Mouse (Mus musculus) ZHBTc4 (cell line): Measurements from ENCODE around the gene Uvrag.
A peak's percentile ranks its signal among the peaks of the same experiment; 100 is the strongest.

Experiments used
- DNase-seq: peaks from one replicate; pipeline ENCODE4 v3.0.0-alpha.2; 2011; ENCODE audit warnings: low read depth, low spot score

The Uvrag gene

DNA sequence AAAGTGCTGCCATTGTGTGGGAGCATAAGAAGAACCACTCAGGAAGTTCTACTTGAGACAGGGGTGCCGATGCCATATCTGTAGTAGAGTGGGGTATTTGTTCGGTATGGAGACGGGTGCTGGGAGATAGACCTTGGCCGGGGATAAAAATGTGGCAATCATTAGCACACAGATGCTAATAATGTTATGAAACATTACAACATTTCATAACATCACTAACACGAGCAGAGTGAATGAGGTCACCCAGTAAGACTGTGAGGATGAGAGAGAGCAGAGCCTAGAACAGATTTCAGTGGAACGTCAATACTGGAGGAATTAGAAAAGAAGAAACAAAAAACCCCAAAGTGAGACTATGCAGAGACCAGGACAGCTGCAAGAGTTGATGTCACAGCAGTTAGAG is 116.2 kb downstream of the Uvrag start:
- no peak for DNase-seq

DNA sequence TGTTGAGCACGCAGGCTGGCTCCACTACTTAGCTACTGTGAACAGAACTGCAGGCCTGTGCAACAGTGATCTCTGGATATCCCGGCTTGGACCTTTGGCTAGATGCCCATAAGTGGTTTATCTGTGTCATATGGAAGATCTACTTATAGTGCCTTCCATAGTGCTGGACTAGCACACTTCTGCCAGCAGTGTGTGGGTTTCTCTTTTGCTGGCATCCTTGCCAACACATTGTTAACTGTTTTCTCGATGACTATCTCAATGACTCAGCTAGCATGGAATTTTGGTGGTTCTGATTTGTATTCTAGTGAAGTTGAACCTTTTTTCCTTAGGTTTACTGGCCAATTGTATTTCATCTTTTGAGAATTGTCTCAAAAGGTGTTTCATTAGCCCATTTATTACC is 117.0 kb downstream of the Uvrag start:
- no peak for DNase-seq

DNA sequence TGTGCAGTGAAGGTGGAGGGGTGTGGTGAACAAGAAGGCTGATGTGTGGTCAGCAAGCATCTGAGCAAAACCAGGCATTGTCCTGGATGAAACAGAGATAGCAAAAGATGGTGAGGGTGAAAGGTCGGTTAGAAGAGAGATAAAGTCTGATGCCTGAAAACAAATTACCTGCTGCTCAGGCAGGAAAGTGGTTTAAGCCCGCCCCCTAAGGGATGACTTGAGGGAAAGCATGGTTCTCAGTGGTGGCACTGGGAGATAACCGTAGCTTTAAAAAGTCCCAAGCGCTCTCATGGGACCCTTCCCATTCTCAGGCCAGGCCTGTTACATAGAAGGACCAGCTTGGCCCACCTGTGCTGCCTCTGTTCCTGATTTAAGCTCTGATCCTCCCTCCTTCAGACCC is 119.7 kb downstream of the Uvrag start:
- no peak for DNase-seq

DNA sequence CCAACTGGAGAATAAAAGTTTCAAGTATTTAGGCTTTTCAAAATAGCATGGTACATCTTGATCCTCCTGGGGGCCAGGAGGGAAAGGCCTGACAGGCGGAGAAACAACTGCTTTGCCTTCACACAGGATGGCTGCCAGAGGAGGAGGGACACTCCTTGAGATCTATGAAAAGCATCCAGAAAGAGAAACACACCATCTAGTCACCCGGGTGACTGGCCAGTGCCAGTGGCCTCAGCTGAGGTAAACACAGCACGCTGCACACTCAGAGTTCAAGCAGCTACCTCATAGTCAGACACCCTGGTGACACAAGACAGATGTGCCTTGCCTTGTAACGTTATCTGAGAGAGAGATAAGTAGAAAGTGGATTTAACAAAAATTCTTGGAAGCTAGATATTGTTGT is 120.6 kb downstream of the Uvrag start:
- DNase-seq = no peak

DNA sequence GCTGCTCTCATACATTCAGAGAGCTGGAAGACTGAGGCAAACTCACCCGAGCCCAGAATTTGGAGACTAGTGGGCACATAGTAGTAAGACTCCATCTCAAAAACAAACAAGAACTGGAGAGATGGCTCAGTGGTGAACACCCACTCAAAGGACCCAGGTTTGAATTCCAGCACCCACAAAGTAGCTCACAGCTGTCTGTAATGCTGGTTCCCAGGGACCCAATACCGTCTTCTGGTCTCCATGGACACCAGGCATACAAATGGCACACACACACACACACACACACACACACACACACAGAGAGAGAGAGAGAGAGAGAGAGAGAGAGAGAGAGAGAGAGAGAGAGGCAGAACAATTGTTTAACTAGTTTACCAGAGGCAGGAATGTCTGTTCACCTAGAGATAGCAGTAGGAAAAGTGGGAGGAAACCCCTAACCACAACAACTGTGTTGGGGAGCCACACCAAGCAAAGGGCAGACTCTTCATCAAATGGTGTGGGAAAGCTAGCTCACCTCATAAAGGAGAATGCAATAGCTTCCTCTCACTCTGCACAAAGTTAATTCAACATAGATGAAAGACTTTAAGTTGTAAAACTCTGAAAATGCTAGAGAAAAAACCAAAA is 123.6 kb downstream of the Uvrag start:
- no peak for DNase-seq

DNA sequence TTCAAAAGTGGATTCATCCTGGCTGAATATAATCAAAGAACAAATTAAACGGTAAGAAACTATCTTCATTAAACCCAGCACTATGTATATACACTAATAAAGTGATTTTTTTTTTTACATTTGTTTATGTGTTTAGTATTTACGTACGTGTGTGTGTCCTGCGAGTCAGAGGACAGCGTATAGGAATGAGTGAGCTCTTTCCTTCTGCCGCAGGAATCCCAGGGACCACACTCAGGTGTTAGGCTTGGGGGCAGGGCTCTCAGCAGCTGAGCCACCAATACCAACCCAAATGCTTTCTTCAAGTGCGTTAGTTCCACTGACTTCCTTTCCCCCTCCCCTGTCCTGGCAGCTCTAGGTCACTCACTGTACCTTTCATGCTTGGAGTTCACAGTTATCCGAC is 125.0 kb downstream of the Uvrag start:
- no peak for DNase-seq

DNA sequence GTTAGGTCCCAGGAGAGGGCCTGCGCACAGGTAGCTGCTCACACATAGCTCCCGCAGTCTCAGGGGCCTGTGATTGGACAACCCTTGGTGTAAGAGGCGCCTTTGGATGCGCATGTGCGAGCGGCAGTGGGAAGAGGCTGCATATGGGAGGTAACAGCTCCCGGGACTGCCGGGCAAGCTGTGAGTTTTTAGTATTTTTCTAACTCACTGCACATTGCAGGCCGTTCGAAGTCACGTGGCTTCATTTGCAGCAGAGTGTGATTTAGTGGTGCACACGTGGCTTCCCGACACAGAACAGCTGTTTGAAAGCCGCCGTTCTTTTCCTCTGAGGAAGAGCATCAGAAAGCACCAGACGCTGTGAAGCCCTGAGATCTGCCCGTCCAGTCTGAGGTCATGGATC is 125.5 kb downstream of the Uvrag start:
- DNase-seq = peak; percentile 60

DNA sequence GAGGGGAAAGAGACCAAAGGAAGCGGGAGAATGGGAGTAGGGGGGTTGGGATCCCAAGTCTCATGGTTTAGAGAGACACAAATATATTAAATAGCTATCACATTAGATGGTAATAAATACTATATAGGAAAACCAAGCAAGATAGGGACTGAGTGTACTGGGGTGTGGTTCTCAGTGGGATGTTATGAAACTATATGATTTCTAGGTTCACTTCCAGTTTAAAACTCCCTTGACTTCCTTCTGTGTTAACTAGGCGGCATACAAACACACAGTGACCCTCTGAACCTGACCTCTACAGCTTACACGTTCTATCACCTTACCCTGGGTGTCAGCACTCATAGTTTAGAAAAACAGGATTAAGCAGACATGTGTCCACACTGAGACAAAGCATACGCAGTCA is 126.3 kb downstream of the Uvrag start:
- no peak for DNase-seq

DNA sequence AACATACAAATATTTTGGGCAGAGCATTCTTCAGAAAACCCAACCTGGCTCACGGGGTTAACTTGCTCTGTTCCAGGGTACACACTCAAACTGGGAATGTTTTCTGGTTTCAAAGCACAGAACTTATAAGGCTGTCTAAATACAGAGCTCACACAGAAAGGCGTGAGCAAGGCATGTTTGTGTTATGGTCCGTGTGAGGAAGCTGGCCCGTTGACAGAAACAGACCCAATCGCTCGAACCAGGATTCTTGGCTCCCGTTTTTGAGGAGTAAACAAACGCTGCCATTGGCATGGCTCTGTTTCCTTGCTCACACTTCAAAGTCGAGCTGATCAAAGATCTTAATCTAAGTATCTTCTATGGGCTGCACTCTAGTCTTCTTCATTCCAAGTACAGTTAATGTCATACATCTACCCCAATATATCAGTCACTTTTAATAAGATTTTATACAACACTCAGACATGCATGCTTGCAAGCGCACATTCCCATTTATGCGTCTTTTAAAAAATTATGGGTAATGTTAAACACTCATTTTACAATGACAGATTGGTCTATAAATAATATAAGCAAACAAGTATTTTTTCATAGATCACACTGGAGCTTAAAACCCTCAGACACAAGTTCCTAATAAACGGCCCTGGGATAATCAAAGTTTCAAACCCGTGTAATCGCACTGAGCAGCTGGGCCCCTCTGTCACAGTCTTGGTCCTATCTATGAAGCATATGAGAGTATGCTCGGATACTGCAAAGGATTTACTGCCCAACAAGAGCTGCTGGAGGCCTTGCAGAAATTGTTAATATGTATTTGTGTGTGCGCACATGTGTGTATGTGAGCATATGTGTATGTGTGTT is 133.2 kb downstream of the Uvrag start:
- no peak for DNase-seq

DNA sequence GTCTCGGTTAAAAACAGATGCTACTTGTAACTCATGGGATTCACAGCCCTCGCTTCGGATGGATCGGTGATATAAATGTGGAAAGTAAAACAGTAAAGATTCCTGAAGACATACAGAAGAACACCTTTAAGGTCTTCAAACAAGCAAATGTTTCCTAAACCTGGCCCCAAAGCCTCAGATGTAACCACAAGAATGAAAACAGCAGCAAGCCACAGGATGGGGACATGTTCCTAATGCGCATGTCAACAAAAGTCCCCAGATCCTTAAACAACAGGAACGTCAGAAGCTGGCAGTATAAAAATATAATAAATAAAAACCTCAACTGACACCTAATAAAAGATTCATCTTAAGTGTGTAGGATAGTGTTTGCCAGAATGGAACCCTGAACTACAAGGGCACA is 137.7 kb downstream of the Uvrag start:
- no peak for DNase-seq

DNA sequence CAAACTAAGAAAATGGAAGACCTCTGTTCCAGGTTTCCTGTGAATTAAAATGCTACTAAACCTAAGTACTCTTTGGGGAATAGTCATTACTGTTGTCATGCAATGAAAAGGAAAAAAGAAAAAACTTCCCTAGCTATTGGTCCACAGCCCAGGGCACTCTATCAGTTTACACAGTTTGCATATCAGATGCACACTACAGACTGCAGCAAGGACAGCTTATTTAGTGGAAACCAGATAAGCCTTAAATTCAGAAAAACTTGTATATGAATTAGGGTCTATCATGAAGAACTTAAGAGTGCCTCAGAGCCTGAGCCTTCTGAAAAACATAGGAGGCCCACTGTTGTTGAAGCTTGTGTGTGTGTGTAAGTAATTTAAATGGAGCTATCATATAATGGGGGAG is 142.2 kb downstream of the Uvrag start:
- DNase-seq = no peak

DNA sequence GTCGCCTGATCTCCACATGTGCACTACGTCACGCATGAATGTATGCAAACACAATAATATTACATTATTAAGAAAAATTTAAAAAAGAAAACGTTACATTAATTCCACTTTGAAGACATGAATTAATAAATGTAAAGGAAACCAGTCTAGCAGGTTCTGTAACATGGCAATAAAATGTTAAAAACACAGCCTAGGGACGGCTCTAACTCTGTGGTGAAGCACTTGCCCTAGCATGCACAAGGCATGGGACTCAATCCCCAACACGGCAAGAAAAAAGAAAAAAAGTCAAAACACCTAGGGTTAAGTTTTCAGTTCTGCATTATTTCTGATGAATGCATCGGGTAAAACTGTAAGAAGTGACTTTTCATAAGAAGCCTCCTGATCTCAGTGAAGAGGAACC is 143.2 kb downstream of the Uvrag start:
- no peak for DNase-seq

DNA sequence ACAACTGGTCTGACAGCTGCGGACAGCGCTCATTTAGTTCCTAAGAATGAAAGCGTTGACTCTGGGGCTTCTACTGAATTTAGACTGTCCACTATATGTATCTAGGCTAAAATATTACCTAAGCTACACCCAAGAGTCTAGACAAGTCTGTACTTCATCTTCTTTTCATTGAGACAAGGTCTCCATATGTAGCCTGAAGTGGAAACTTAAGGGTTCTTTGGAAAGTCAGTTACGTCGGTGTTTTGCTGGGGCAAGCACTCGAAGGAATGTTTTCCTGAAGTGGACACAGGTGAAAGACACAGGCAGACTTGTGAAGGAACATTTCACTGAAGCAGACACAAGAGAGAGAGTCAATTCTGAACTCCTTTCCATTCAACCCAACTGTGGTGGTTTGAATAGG is 144.2 kb downstream of the Uvrag start:
- DNase-seq = no peak

DNA sequence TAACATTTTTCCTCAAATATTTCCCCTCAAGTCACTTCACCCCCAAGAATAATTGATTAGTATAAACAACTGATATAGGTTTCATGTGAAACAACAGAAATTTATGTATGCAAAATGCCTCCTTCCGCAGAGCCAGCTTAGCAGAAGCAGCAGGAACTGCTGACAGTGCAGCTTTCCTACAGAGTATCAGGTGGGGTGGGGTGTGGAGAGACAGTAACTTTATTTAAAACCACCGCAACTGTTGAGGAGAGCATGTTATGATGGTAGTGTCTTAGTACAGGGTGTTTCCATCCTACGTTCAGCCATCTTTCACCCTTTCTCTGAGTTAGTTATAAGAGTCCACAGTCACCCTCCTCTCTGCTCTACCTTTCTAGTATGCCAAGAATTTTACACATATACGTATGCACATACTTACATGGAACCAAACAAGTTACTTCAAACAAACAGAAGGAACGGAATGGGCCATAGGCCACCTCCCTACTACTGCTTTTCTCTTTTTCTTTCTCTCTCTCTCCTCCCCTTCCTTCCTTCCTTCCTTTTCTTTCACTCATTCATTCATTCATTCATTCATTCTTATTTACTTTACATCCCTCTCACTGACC is 145.7 kb downstream of the Uvrag start:
- no peak for DNase-seq

DNA sequence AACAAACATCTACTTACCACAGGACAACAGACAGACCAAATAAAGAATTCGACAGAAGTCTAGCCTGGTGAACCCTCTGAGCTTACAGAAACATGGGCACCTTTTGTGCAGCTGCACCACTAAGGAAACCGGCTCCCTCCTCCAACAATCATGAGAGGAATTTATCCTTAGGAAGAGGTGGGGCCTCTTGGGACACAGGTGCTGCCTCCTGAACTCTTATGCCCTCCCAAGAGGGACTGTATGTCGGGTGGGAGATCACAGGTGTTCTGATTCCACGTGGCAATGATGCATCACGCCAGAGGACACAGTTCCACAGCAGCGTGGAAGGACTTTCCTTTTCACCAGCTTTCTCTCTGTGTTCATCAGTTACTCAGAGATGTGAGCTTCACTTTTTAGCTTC is 146.8 kb downstream of the Uvrag start:
- no peak for DNase-seq

DNA sequence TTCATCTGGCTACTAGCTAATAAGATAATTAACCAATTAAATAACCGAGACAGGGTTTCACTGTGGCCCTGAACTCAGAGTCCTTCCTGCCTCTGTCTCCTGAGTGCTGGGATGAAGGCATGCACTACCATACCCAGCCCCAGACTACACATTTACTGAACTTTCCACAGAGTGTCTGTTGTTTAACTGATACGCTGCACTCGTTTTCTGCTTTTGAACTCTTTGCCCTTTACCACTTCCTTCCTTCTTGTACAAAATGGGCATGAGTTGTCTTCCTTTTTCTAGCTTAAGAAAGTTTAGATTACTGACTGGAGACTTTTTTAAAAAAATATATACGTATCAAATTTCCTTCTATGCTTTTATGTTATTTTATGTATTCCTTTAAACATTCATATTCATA is 147.5 kb downstream of the Uvrag start:
- DNase-seq = no peak

DNA sequence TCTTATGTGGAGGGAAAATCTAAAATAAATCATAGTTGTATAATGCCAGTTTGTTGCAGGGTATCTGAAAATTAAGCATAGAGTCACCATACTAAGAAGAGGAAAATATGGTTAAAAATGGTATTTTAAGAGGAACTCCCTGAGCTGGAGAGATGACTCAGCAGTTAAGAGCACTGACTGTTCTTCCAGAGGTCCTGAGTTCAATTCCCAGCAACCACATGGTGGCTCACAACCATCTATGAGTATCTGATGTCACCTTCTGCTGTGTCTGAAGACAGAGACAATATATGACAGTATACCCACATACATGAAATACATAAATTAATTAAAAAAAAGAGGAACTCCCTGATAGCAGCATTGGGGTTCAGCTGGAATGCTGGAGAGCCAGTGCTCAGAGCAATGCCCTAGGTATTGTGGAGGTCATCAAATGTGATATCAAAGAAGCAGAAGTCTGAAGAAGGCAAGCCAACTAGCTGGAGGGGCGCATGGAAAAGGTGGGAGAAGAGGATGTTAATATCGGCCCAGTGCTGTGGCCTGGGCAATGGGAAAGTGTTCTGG is 149.7 kb downstream of the Uvrag start:
- DNase-seq = no peak

DNA sequence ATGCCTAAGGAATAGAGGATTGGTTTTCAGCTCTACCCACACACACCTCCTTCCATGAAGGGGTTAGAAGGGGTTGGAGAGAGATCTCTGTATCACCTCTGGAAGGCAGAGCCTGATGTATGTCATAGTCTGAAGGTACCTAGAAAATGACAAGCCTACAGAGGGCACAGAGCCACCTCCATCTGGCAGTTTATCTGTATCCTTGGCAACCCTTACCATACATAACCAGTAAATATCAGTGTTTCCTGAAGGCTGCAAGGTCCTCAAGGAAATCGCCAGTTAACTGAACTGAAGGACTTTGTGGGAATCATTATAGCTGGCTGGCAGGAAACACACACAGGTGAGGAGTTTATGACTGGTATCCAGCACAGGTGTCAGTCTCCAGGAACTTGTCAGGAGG is 150.4 kb downstream of the Uvrag start:
- no peak for DNase-seq

DNA sequence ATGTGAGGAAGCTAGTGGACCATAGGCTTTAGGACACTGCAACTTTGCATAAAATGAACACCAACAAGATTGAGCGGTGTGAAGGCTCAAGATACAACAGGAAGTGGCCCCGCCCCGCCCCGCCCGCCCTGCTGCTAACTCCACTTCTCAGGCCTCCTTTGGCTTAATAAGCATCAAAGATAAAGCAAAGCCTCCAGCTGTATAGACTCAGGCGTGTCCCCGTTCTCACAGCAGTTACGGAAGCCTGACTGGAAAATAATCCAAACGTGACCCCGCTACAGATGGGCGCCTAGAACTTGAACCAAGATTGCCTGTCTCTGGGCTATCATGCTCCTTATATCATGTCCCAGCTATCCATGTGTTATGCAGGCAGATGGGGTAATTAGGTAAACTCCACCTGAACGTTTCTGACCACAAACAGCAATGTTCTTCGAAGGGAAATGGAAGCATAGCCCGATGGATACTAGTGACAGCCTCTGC is 153.9 kb downstream of the Uvrag start:
- no peak for DNase-seq

DNA sequence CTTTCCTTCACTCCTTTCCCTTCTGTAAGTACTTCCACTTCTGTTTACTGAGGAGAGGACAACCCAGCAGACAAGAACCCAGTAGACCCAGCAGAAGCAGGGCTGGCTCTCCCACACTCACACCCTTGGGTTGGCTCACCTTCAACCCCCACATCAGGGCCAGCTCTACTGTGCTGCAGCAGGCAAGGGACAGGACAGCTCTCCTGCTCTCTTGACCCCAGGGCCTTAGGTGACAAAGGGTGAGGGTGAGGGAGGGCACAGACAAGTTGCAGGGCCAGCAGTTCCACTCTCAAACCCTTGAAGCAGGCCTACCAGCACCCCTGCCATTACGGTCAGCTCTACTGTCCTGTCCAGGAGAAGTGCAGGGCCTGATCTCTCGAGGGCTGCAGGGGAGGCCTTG is 155.0 kb downstream of the Uvrag start:
- no peak for DNase-seq

DNA sequence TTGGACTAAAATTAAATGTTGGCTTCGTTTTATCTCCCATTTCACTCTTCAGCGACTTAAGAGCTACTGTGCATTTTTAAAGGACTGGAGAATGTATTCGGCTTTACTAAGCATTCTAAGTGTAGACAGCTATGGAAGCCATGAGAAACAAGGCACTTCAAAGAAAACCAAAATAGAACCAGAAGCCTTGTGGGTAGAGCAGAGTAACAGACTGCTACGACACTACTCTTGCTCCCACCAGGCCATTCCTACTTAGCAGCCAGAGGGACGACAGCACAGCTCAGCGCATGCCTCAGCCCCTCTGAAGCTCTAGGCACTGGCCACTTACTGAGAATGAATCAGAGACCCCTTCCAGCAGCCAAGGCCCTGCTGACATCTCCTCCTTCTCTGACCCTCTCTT is 155.5 kb downstream of the Uvrag start:
- DNase-seq = no peak

DNA sequence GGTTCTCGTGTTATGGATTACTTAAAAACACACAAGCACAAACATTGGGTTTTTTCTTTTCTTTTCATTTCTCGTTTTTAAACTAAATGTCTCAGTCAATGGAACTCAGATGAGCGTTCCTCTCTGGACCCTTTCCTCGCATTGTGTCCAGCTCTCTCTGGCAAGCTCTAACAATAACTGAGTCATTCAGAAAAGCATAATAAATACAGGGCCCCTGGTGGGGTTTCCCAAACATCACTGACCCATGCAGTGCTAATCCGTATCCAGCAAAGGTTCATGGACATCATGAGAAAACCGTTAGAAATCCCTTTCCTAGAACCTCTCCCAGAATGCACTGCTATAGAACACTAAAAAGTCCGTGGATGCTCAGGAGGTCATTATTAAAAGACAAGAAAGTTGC is 156.6 kb downstream of the Uvrag start:
- no peak for DNase-seq

DNA sequence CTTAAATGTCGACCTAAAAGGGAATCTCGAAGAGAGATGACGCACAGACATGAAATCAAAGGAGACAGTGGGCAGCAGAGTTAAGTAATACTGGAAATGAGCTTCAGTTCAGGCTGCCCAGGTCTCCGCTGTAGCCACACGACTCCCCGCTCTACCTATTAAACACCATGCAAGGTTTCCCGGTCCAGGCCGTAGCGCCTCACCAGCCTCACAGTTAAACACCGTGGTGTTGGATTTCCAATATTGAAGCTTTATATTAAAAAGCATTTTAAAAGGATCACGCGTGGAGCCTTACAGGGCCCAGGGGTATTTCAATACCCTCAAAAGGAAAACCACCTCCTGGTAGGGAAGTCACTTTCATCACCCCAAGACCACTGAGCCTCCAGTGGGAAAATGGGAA is 157.9 kb downstream of the Uvrag start:
- no peak for DNase-seq
